Mouse (Mus musculus) gastrocnemius, adult 2 months (tissue): ENCODE measurements around the gene Pygb. TPM values are rescaled to one million over a fixed set of nuclear protein-coding genes. Genes with fewer than 3 reads are reported as not detected.

Source experiments
- DNase-seq: peaks from one replicate; pipeline ENCODE4 v3.0.0; 2022
- H3K27ac ChIP-seq: fragments of 200-600 bp; 2 replicates; pipeline ENCODE4 v1.8.1; 2022; ENCODE audit warnings: mild to moderate bottlenecking
- H3K4me3 ChIP-seq: fragments of 200-600 bp; 2 replicates; pipeline ENCODE4 v1.8.1; 2022; ENCODE audit warnings: mild to moderate bottlenecking, moderate library complexity
- CTCF ChIP-seq: fragments of 200-600 bp; IDR thresholded peaks from 2 replicates; pipeline ENCODE4 v1.8.1; 2022; ENCODE audit warnings: antibody characterized with exemption, mild to moderate bottlenecking, moderate library complexity
- intact Hi-C: fragments of 180-260 bp; cut with DNase I; formaldehyde crosslinking; loops from one replicate; pipeline ENCODE4 v1.15.1; 2025
- long read RNA-seq, 2 experiments: library from polyadenylated mRNA; stranded (forward); transcript quantifications; one replicate each; pipeline ENCODE4 v2.0.0; 2021
- total RNA-seq, 2 experiments: library from RNA; stranded (reverse); gene quantifications; 2 replicates each; pipeline ENCODE4 v1.2.3; 2021

Gene Pygb
- total RNA-seq, result 1 to 10 TPM; 4.9 to 5.5 TPM
- long read RNA-seq, experiment 1, partial matches to known transcripts, result 2 of 6 reads
- long read RNA-seq, experiment 1, other reads (novel, unspliced or antisense), result 0 of 6 reads
- long read RNA-seq, experiment 2, partial matches to known transcripts, result 0 of 6 reads
- long read RNA-seq, experiment 2, other reads (novel, unspliced or antisense), result 3 of 6 reads

GRCm38 (mm10) chr2:150786251-150787180, at the start of gene Pygb:
Pygb (plus strand) TSS chr2:150786735.
- DNase-seq, result peak; percentile 91
- TF ChIP-seq CTCF, result no peak
- Histone ChIP-seq H3K4me3 (peak within 1 kb of the TSS; percentile 95), H3K27ac (peak within 1 kb of the TSS; percentile 74)
- intact Hi-C loops, result loop anchor here (5.0 kb wide), 1 partner anchor 34 kb away; no protein-coding TSS in a partner anchor

GRCm38 (mm10) chr2:150737881-150738280, 48.7 kb upstream of the Pygb start:
- Histone ChIP-seq H3K4me3 (no peak overlapping the region), H3K27ac (no peak overlapping the region)
- DNase-seq, result no peak
- intact Hi-C loops, result no loop called here
- no peak for TF ChIP-seq CTCF

- intact Hi-C loops, result no loop called here
- Histone ChIP-seq H3K27ac (no peak overlapping the region), H3K4me3 (no peak overlapping the region)
- no peak for DNase-seq
- TF ChIP-seq CTCF, result no peak
These were observed 46.2 kb upstream of the Pygb start for GRCm38 (mm10) chr2:150740145-150740841.

- Histone ChIP-seq H3K4me3 (no peak overlapping the region), H3K27ac (no peak overlapping the region)
- TF ChIP-seq CTCF, result peak; percentile 1; the same call in 1 of the 2 replicates
- DNase-seq, result no peak
- intact Hi-C loops, result no loop called here
These were observed 45.1 kb upstream of the Pygb start for GRCm38 (mm10) chr2:150741405-150741804.

DNA sequence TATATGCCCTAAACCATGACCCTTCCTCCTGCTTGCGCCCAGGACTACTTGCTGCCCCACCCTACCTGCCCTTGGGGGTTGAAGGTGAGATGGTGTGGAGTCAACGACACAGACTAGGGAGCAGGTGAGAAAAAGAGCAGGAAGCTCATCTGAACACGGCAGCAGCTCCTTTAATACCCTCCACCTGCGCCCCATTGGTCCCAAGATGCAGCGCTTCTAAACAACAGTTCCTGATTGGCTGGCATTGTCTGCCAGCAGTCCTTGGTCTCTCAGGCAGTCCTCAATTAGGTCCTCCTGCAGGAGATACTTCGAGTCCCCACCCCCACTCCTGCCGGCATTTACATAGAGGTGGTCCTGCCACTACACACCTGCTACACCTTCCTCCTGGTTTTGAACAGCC, 41.5 kb upstream of the Pygb start:
- no peak for TF ChIP-seq CTCF
- intact Hi-C loops, result loop anchor here (5.0 kb wide), 1 partner anchor 162 kb away; the partner anchor contains the start of gene Gins1

GRCm38 (mm10) chr2:150748854-150749253, 37.7 kb upstream of the Pygb start, which contains the start of gene Entpd6:
Entpd6 (plus strand) TSS chr2:150749042.
- TF ChIP-seq CTCF, result peak; percentile 91
- peak within 1 kb of the TSS; percentile 94 for H3K27ac ChIP-seq
- intact Hi-C loops, result loop anchor here (1.0 to 5.0 kb wide), 3 partner anchors 71 to 158 kb away; partner anchors contain the start of genes Apmap and Gins1

More for the DNA sequence above, 41.5 kb upstream of the Pygb start:
- DNase-seq, result no peak
- Histone ChIP-seq H3K27ac (no peak overlapping the region), H3K4me3 (no peak overlapping the region)

GRCm38 (mm10) chr2:150749283-150749682, 37.3 kb upstream of the Pygb start:
- TF ChIP-seq CTCF, result no peak
- DNase-seq, result no peak
- Histone ChIP-seq H3K4me3 (peak overlapping the region; percentile 83), H3K27ac (peak overlapping the region; percentile 94)
- intact Hi-C loops, result loop anchor here (2.0 to 5.0 kb wide), 2 partner anchors 140 to 158 kb away; partner anchors contain the start of genes Apmap and Gins1

More at GRCm38 (mm10) chr2:150748854-150749253, 37.7 kb upstream of the Pygb start, which contains the start of gene Entpd6:
- peak within 1 kb of the TSS; percentile 83 for H3K4me3 ChIP-seq
- DNase-seq, result peak; percentile 95

DNA sequence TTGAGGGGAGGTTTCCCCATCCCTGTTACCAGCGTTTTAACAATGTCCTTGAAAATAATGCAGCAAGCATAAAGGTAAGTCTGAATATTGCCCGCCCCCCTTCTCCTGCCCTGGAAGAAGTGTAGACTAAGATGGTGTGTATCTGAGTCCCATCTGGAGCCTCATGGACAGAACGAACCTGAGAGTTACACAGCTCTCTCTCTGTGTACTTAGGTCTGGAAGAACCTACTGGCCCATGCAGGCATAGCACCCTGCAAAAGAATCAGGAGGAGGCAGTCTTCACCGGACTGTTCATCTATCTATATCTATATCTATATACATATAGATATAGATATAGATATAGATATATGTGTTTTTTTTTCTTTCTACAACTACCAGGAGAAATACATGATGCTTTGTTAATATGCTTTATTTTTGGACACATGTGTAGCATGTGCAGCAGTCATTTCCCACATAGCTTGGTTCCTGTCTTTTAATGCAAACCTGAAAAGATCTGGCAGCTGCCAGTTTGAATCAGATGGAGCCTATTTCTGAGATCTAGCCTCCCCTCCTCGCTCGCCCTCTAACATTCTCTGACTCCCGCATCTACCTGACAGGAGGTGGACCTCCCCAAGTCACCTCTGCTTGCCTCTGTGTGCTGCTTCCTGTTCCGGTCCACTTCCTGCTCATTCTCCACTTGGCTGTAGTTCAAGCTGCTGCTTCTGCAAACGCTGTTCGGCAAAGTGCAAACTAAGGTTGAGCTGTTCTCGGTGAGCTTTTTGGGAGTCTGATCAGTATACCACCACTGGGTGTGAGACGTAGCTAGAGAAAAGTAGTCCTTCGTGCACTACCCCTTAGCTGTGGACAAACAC, 36.2 kb upstream of the Pygb start:
- peak; percentile 24; the same call in 1 of the 2 replicates for TF ChIP-seq CTCF
- Histone ChIP-seq H3K27ac (no peak overlapping the region), H3K4me3 (peak overlapping the region; percentile 83; the same call in 1 of the 2 replicates)
- no peak for DNase-seq
- intact Hi-C loops, result loop anchor here (5.0 kb wide), 1 partner anchor 37 kb away; the partner anchor contains the start of gene Pygb

GRCm38 (mm10) chr2:150755016-150755415, 31.5 kb upstream of the Pygb start:
- Histone ChIP-seq H3K27ac (no peak overlapping the region), H3K4me3 (no peak overlapping the region)
- DNase-seq, result no peak
- TF ChIP-seq CTCF, result no peak
- intact Hi-C loops, result no loop called here

DNA sequence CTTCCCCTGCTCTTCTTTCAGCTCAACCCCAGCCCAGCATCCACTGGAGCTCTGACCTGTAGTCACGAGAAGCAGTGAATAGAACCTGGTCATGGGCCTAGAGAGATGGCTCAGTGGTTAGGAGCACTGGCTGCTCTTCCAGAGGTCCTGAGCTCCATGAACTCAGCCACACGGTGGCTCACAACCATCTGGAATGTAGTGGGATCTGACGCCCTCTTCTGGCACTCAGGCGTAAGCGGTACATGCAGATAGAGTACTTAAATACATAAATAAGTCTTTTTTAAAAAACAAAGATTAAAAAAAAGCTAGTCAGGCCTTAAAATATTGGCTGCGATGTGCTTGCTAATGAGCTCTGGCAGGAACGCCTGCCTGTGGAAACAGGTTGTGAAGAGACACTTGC, 25.1 kb upstream of the Pygb start:
- no peak for DNase-seq
- no peak overlapping the region for H3K27ac ChIP-seq
- intact Hi-C loops, result no loop called here

DNA sequence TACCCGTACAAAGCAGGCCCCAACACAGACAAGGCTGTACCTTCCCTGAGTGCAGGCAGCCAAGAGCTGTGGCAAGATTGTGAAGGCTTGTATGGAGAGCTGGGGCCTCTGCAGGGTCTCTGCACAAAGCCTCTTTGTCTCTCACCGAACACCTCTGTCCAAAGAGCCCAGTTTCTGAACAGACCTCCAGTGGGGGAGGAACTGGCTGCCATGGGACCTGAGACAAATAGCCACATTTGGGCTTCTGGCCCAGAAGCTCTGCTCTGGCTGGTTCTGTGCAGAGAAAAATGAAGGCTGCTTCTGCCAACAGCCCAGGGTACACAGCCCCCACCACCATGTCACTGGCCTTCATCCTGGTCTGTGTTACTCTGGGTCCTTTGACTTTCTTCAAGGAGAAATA, 20.9 kb upstream of the Pygb start:
- Histone ChIP-seq H3K27ac (no peak overlapping the region), H3K4me3 (no peak overlapping the region)
- no peak for TF ChIP-seq CTCF
- intact Hi-C loops, result no loop called here
- no peak for DNase-seq

More for the DNA sequence above, 25.1 kb upstream of the Pygb start:
- no peak for TF ChIP-seq CTCF
- H3K4me3 ChIP-seq, result no peak overlapping the region
